Mouse (Mus musculus): ENCODE data around the gene Frs3.

DNA sequence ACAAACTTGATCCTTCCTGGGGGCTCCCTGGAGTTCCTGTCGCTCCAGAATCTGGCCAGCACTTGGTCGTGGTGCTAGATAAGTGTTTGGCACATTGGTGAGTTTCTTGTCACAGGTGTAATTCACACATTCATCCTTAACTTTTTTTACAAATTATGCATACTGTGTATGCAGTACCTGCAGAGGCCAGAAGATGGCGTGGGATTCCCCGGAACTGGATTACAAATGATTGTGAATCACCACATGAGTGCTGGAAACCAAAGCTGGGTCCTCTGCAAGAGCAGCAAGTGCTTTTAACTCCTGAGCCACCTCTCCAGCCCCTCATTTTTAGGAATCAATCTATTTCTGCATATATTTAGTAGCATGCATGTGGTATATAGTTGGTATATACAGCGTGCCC is 63.0 kb downstream of the Frs3 start:
- no peak for TF ChIP-seq POLR2A (IDR thresholded peaks at IDR 0.05; ENCODE audit: low read depth, low read length)
- TF ChIP-seq CTCF (IDR thresholded peaks at IDR 0.05; ENCODE audit: borderline replicate concordance, insufficient read depth, low read length), result no peak

Data from embryonic fibroblast, embryonic 13.5 days (primary cell).